Mouse (Mus musculus) mesoderm, embryonic 11.5 days (tissue): ENCODE results near the gene Rft1.
"Not testable (repeated sequence)": the region's sequence is repeated elsewhere in the genome, so short reads cannot be mapped to it uniquely, and the experiment has no call there.

ENCODE experiments used
- DNase-seq: peaks from one replicate; pipeline ENCODE4 v3.0.0-alpha.2; 2012; ENCODE audit warnings: low read depth, low spot score

Rft1 gene

DNA sequence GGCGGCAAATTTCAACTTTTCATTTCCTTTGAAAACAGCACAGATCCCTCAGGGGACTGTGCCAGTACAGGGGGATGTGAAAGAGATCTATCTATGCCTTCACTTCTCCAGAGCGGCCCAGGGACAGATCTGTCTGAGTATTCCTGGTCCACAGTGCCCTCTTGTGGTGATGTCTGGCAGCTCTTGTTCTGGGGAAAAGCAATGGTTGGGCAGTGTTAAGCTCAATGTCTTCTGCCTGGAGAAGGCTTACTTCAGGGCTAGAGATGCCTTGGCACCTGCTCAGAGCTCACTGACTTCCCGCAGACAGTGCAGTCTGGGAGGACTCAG lies 17.8 kb downstream of the Rft1 start:
- DNase-seq: peak; percentile 89

DNA sequence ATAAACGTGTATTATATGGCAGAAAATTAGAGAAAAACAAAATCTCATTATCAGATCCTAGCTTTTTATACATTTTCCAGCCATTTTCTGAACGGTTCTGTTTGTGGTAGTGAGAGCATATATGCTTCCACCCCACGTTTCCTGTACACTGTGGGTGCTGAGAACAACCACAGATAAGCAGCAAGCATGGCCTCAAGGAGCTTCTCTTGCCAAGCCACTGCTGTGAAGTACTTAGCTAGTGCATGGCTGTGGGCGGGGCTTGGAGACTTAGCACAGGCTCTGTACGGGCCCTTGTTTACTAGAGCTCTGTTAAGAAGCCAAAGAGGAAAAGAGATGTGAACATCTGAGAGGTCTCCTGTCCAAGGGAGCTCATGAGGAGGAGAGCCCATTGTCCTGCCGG lies 20.8 kb downstream of the Rft1 start:
- no peak for DNase-seq

DNA sequence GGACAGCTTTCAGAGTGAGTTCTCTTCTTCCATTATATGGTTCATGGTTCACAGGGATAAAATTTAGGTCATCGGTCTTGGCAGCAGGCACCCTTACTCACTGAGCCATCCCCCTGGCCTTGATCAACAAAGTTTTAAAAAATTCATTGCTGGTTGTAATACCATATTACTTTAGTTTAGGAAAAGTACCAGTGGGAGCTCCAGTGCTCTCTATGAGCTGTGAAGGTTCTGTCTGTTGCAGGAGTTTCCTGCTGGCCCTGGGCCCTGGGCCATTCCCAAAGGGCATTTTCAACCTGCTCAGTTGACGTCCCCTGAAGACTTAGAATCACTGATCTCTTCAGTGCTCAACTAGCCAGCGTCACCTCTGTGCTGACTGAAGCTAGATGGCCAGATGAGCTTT lies 28.0 kb downstream of the Rft1 start:
- no peak for DNase-seq

DNA sequence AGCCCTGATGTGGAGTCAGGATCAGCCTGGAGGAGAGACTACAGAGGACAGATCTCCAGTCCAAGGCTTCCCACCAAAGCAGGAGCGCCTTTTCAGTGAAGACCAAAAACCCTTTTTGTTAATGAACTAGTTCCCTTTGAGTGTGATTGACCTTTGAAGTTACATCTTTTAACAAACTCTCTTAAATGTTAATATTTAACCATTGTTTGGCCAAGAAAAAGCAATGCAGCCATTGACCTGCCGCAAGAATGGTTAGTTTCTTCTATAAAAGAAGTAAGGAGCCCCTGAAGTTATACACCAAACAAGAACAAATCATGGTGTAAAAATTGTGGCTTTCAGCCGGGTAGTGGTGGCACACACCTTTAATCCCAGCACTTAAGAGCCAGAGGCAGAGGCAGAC lies 36.5 kb downstream of the Rft1 start:
- no peak for DNase-seq

DNA sequence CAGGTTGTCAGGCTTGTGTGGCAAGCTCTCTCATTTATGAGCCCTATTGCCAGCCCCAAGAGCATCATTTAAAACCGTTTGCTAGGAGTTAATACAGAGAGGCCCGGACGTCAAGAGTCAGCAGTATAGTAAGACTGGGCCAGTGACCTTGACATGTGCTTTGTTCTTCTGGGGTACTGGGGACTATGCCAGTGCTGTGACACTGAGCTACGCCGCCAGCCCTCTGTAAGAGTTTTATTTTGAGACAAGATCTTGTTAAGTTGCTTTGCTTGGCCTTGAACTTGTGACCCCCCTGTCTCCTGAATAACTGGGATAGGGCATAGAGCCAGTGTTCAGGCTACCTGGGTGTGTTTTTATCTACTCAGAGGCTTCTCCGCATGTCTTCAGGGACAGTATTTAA lies 38.3 kb downstream of the Rft1 start:
- no peak for DNase-seq

DNA sequence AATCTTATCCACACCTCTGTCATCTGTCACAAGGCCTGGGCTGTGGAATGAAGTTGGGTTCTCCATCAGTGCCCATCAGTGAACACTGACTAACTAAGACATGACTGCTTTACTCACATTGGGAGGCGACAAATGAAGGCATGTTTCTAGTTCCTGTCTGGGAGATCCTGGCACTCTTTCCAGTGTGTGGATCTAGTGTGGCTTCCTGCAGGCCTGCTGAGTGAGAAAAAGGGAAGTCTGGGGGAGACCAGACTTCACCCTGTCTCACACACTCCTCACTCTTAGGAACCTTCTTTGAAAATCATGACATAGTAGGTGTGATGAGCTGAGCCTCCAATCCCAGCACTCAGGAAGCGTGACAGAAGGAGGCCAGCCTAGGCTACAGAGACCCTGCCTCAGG lies 40.6 kb downstream of the Rft1 start:
- no peak for DNase-seq

DNA sequence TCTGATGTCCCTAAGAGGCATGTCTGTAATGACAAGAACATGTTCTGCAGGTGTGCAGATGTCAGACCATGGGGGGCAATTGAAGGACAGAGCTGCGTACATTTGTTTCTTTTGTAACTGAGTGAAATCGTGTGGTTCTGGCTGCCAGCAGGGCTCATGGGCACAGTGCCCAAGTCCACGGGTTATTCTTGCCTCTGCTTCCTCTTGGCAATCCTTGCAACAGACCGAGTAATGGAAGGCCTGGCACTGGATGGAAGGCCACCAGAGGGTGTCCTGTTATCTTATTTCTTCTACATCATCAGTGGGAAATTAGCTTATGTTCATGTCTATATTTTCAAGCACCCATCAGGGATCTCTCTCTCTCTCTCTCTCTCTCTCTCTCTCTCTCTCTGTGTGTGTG lies 41.4 kb downstream of the Rft1 start:
- DNase-seq: no peak

DNA sequence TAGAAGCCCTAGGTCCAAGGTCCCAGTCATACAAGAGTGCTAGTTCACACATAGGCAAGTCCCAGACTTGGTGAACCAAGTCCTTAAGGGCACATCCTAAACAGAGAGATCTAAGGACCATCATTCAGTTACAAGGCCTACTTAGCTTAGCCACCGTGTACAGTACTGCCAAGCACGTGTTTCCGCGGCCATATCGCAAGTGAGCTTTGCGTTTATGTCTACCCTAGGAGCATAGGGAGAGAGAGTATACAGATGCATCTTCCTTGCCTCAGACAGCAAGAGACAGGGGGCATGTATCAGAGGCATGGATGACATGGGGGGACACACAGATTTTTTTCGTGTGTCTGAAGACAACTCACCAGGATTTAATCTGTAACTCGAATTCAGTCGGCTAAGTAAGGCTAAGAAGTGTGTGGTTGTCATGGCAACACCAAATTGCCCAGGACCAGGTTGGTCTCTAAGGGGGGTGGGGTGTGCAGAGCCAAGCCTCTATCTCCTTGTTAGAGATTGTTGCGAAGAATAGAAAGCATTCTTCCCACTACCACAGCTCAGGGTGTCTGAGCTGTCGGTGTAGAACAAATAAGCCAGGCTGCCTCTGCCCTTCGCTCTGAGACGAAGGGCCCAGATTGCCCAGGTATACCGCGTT lies 43.4 kb downstream of the Rft1 start:
- no peak for DNase-seq

DNA sequence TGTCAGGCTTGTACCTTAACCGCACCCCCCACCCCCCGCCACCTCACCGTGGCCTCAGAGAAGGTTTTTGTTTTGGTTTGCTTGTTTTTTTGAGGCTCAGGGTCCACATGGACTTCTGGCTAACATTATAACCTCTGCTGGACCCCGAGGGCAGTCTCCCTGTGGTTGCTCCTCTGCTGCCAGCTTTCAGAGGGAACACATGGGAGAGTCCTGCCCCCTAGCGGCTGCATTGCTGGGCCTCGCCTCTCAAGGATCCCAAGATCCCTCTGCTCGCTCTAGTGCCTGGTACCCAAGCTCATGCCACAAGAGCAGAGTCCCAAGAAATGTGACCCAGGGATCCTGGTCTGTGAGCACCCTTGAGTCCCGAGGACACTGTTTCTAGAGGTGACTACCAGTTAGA lies 45.5 kb downstream of the Rft1 start:
- peak; percentile 73 for DNase-seq

DNA sequence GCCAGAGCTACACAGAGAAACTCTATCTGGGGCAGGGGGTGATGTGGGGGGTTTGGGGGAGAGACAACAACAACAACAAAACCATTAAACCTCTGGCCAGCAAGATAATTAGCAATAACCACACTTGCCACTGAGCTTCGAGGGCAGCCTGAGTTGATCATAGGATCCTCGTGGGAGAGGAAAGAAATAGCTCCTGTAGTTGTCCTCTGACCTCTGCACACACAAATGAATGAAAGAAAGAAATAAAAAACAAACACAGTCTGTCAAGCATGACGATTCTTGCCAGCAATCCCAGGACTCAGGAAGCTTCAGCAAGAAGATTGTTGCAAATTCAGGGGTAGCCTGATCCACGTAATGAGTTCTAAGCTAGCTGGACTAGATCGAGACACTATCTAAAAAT lies 48.4 kb downstream of the Rft1 start:
- no peak for DNase-seq

DNA sequence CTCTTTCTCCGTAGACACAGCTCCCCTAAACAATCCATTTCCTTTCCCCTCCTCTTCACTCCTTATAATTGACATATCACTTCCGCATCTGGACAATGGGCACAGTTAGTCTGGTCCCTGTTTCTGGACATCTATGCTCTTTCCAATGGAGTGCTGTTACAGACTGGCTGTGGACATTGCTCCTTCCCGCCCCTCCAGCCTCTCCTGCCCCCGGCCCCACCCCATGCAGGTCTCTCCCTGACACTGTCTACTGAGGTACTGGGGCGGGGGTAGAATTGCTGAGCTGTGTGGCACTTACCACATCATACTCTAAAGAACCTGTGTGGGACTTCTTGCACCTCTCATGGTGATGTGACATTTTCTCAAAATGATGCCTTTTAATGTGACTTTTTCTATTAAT lies 48.9 kb downstream of the Rft1 start:
- DNase-seq: no peak

DNA sequence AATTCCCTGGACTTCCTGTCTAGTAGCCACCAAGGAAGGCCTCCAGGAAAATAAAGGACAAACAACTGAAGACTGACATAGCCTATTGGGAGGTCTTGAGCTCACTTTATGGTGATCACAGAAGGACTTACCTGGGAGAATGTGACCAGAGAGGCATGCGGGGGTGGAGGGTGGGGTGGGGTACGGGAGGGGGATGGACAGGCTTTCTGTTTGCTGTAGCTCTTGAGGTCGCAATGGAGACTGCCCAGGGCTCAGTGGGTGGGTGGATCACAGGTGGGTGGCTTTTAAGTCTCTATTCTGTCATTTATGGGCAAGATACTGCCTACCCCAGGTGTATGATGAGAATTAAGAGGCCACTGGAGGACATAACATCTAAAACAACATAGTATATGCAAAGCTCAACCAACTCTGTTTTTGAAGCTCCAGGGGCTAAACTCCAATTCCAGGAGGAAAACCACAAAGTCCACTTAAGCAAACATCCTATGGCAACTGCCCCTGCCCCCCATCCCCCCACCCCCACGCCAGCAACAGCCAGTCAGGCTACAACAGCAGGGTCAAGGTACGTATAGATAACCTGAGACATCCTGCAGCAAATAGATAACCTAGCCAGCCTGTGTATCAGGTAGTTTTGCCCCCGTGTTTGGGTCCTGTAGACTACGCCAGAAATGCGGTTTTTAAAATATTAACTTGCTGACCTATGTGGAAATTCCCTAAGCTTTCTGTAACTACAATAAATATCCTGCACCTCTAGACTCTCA lies 50.1 kb downstream of the Rft1 start:
- no peak for DNase-seq

DNA sequence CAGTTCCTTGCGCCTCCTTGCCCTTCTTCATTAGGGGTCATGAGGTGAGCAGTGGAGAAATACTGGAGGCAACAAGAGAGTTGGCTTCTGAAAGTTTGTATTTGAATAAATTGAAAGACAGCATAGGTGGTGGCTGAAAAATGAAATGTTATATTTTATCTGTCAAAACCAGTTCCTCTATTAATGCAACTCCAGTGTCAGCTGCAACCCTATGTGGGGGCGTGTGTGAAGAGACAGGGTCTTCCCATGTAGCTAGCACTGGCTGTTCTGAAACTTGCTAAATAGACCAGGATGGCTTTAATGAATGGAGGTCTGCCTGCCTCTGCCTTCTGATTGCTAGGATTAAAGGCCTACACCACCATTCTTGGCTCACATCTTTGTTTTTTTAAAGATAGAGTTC lies 57.7 kb downstream of the Rft1 start:
- DNase-seq: no peak

DNA sequence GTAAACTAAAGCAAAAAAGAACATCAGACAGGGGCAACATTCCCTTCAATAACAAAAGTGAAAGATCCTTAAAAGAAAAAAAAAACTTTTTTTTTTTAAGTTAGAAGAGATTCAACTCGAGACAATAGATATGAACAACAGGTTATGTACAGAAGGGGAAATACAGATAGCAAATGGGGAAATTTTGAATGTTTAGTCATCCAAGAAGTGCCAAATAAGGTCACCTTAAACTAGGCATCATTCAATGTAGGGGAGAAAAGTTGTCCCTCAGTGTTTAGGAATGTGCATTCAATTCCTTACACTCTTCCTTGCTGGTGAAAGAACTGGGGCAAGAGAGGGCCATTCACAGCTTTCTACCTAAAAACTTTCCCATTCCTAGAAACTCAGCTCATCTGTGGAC lies 59.6 kb downstream of the Rft1 start:
- DNase-seq: no peak

DNA sequence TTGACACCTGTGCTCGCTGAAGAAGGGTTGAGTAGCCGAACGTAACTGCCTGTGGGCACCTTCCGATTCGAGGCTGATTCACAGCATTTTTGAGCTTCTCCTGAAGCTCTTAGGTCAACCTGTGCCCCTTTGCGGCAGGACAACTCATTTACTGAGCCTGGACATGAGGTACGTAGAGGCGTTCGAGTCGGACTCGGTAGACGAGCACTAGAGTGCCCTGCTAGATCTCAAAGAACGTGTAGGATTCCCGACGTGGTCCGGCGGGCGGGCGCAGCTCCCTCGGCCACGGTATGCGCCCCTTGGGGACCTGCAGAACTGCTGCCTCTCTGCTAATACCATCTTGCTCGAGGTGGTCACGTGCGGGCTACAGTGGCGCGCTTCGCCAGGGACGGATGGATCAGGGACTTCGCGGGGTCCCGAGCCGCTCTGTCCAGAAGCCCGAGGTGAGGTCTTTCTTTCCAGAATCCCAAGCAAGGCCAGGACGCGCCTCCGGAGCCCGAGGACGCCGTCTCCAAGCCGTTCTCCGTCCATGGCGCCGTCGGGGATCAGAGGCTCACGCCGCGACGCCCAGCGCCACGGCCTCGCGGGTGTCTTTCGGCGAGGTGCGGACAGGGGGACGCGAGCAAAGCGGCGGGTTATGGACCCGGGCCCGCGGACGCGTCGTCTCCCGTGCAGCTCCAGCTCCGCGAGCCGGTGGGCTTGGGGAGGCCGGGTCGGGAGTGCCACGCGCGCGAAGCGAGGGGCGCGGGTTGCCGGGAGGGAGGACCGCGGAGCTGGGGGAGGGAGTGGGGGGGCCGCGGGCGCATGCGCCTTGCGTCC lies 60.8 kb downstream of the Rft1 start, which contains the start of gene Sfmbt1:
Gene Sfmbt1, plus strand, starts transcription at position 51 of the 819 bp plus-strand sequence.
- DNase-seq: peak; percentile 85

DNA sequence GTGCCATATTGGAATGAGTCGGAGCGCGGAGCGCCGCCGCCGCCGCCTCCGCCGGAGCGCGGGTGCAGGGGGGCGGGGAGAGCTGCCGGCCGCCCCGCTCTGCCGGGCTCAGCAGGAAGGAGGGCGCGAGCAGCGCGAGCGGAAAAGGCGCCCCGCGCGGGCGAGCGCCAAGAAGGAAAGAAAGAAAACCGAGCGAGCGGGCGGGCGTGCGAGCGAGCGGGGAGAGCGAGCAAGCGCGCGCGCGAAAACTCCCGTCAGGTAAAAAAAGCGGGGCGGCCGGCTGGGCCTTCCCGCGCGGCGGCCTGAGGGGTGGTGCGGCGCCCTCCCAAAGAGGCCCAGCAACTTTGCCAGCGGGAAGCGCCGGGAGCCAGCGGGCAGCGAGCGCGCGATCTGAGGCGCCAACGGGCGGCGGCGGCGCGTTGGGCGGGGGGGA lies 61.5 kb downstream of the Rft1 start:
- DNase-seq: no peak

DNA sequence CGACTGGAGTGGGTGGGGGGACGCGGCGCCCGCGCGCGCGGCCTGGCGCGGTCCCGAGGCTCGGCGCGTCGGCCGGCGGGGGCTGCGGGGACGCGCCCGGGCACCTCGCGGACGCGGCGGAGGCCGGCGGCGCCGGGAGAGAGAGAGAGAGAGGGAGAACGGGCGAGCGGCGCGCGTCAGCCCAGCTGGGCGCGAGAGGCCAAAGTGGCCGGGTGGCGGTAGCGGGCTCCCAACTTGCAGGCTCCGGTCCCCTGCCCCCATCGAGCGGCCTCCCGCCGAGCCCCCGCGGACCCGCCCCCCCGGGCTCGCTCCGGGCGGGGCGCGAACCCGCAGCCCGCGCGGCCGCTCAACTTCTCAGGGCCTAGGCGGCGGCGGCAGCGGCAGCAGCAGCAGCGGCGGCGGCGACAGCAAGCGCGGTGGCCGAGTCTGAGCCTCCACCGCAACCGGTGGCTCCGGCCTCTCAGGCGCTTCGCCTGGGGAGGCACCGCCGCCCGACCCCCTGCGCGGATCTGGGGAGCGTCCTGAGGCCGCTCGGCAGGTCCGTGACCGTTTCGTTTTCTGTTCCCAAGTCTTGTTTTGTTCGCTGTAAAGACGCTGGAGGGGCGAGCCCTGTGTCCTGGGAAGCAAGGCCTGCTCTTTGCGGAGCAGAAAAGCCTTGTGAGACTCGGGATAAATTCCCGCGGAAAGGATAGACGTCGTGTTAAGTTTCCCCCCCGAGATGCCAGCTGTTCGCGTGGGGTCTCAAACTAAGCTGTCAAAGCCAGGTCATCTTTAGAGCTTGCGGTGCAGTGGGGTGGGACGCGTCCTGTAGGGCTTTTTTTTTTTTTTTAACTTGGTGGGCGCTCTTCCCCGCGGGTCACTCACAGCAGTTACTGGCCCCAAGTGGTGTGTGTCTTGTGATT lies 62.1 kb downstream of the Rft1 start:
- DNase-seq: peak; percentile 60

DNA sequence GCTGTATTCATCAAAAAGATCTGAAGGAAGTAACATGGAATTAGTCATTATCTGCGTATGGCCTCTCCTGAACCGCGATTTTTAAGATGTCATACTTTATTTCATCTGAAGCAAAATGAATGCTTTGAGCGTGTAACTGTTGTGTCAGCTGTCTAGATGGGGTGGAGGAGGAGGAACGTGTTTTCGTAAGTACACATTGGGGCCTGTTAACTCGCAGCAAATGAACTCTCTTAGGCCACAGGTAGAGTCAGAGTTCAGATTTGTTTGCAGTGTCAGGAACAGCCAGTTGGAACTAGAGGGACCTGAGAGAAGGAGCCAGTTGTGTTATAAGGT lies 62.8 kb downstream of the Rft1 start:
- peak; percentile 29 for DNase-seq

DNA sequence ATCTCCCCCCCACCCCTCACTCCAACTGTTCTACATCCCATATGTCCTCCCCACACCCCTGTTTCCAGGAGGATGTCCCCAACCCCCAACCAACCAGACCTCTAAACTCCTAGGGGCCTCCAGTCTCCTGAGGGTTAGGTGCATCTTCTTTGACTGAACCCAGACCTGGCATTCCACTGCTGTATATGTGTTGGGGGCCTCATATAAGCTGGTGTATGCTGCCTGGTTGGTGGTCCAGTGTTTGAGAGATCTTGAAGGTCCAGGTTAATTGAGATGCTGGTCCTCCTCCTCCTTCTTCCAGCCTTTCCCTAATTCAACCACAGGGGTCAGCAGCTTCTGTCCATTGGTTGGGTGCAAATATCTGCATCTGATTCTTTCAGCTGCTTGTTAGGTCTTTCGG lies 64.5 kb downstream of the Rft1 start:
- DNase-seq: not testable (repeated sequence)

DNA sequence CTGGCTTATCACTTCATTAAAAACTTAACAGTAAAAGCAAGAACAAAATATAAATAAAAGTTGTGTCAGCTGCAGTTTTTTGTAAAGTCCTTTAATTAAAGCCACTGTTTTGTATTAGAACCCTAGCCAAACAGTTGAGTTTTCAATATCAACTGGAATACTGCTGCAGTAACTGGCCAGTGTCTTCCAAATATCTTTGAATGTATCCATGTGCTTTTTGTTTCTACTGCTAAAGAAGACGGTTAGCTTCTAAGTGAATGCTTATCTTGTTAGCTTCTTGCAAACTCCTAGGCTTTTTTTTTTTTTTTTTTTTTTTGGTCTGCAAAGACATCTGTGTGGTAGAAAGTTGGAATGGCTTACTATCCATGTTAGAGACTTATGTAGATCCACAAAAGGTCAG lies 65.4 kb downstream of the Rft1 start:
- no peak for DNase-seq

DNA sequence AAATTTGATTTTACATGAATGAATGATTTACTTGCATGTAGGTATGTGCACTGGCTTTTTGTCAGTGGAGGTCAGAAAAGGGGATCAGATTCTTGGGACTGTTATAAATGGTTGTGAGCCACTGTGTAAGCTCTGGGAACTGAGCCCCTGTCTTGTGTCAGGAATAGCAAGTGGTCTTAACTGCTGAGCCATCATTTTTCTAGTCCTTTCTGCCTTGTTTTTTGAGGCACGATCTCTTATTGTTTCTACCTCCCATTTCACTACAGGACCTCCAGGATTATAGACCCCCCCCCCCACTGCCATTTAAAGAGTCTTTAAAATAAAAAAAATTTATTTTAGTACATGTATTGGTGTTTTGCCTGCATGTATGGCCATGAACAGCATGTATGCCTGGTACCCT lies 67.7 kb downstream of the Rft1 start:
- no peak for DNase-seq

DNA sequence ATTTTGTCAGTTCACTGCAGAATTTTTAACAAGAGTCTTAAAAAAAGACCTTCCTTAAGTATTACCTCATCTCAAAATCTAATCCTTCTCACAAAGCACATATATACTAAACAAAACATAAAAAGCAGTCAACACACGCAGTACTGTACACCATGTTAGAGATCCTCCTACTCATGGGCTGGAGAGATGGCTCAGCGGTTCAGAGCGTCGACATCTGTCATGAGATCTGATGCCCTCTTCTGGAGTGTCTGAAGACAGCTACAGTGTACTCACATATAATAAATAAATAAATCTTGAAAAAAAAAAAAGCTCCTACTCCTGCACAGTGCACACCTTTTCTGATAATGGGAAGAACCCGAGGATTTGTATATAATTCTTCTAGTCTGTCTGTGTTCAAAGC lies 68.2 kb downstream of the Rft1 start:
- DNase-seq: no peak
